Mouse (Mus musculus): ENCODE data around the gene Cd81. TPM values are rescaled to one million over a fixed set of nuclear protein-coding genes. Genes with fewer than 3 reads are reported as not detected.

Cd81 gene
- polyA plus RNA-seq, 1 experiment from 2014 or later = 276 TPM

- 35% methylated on average over 1 of the region's 1 CpGs for WGBS
Observed at GRCm38 (mm10) chr7:143112395-143112794, 59.9 kb downstream of the Cd81 start.

GRCm38 (mm10) chr7:143114773-143115172 is 62.2 kb downstream of the Cd81 start:
- no peak overlapping the region for H3K4me2 ChIP-seq
- 0 out of 2 replicates have a peak, but pooled peaks cover 5% of the 10 kb centered on the region for H3K4me1 ChIP-seq (replicated peaks; ENCODE audit: control insufficient read depth, insufficient read depth, low read length)
- no peaks in the 10 kb centered on the region; the same call in 1 of the 2 replicates for H3K27me3 ChIP-seq (replicated peaks; ENCODE audit: control insufficient read depth, insufficient read depth, low read length)
- H3K27ac ChIP-seq (ENCODE audit: low read depth, low read length) = no peak overlapping the region
- no peaks in the 10 kb centered on the region for H3K36me3 ChIP-seq (ENCODE audit: control insufficient read depth, insufficient read depth, low read length)
- DNase-seq (ENCODE audit: low spot score) (no peak), ATAC-seq (replicated peaks; ENCODE audit: low FRiP score) (no peak)
- no peak overlapping the region for H3K4me3 ChIP-seq (ENCODE audit: low read depth, low read length)
- no peak overlapping the region for H3K9ac ChIP-seq (ENCODE audit: low read depth, low read length)
- H3K9me3 ChIP-seq (ENCODE audit: control insufficient read depth, low read length) = no peaks in the 10 kb centered on the region

More at GRCm38 (mm10) chr7:143112395-143112794, 59.9 kb downstream of the Cd81 start:
- no peak overlapping the region for H3K27ac ChIP-seq (ENCODE audit: low read depth, low read length)
- H3K27me3 ChIP-seq (replicated peaks; ENCODE audit: control insufficient read depth, insufficient read depth, low read length) = peaks cover 24% of the 10 kb centered on the region
- H3K4me3 ChIP-seq (ENCODE audit: low read depth, low read length) = no peak overlapping the region
- H3K4me1 ChIP-seq (replicated peaks; ENCODE audit: control insufficient read depth, insufficient read depth, low read length) = peaks cover 2% of the 10 kb centered on the region
- DNase-seq (ENCODE audit: low spot score) = no peak
- no peaks in the 10 kb centered on the region for H3K9me3 ChIP-seq (ENCODE audit: control insufficient read depth, low read length)
- no peaks in the 10 kb centered on the region for H3K36me3 ChIP-seq (ENCODE audit: control insufficient read depth, insufficient read depth, low read length)
- H3K9ac ChIP-seq (ENCODE audit: low read depth, low read length) = no peak overlapping the region
- ATAC-seq (replicated peaks; ENCODE audit: low FRiP score) = no peak
- H3K4me2 ChIP-seq = no peak overlapping the region

- DNase-seq (ENCODE audit: low spot score) (no peak), ATAC-seq (replicated peaks; ENCODE audit: low FRiP score) (no peak)
- Histone ChIP-seq H3K9ac (ENCODE audit: low read depth, low read length) (no peak overlapping the region), H3K4me3 (ENCODE audit: low read depth, low read length) (no peak overlapping the region), H3K27ac (ENCODE audit: low read depth, low read length) (no peak overlapping the region), H3K4me2 (no peak overlapping the region), H3K36me3 (ENCODE audit: control insufficient read depth, insufficient read depth, low read length) (no peaks in the 10 kb centered on the region), H3K9me3 (ENCODE audit: control insufficient read depth, low read length) (no peaks in the 10 kb centered on the region), H3K27me3 (replicated peaks; ENCODE audit: control insufficient read depth, insufficient read depth, low read length) (no peaks in the 10 kb centered on the region), H3K4me1 (replicated peaks; ENCODE audit: control insufficient read depth, insufficient read depth, low read length) (0 out of 2 replicates have a peak, but pooled peaks cover 6% of the 10 kb centered on the region)
- 73% methylated on average over 5 of the region's 5 CpGs for WGBS
Observed at GRCm38 (mm10) chr7:143116521-143116920, 64.0 kb downstream of the Cd81 start.

Other genes starting within 250 kb of the Cd81 start
- 0.26 and 0.29 TPM in 2 replicates for gene Th, start 121.6 kb upstream of the Cd81 start, polyA plus RNA-seq (2014; fragmentation: Nextera tagmentation; extraction: Ambion mirVana)
- 1.5 and 1.8 TPM in 2 replicates for gene Ascl2, start 83.5 kb upstream of the Cd81 start, polyA plus RNA-seq (2014; fragmentation: Nextera tagmentation; extraction: Ambion mirVana)
- gene Tspan32, start 47.7 kb upstream of the Cd81 start, polyA plus RNA-seq (2014; fragmentation: Nextera tagmentation; extraction: Ambion mirVana) = 115 and 118 TPM in 2 replicates
- 48.9 and 52.2 TPM in 2 replicates for gene Tssc4, start 16.5 kb downstream of the Cd81 start, polyA plus RNA-seq (2014; fragmentation: Nextera tagmentation; extraction: Ambion mirVana)
- gene Trpm5, start 41.9 kb downstream of the Cd81 start, polyA plus RNA-seq (2014; fragmentation: Nextera tagmentation; extraction: Ambion mirVana) = 1.2 and 1.3 TPM in 2 replicates
- gene Kcnq1, start 53.6 kb downstream of the Cd81 start, polyA plus RNA-seq (2014; fragmentation: Nextera tagmentation; extraction: Ambion mirVana) = 0.59 and 1.2 TPM in 2 replicates

All from liver, embryonic 11.5 days (tissue).